Mouse (Mus musculus): ENCODE measurements around the gene Wfdc2. TPM values are rescaled to one million over a fixed set of nuclear protein-coding genes. Genes with fewer than 3 reads are reported as not detected.
"Not testable (repeated sequence)": the region's sequence is repeated elsewhere in the genome, so short reads cannot be mapped to it uniquely, and the experiment has no call there.

Wfdc2 gene
- polyA plus RNA-seq, 1 experiment from 2014 or later, result 2.2 TPM

DNA sequence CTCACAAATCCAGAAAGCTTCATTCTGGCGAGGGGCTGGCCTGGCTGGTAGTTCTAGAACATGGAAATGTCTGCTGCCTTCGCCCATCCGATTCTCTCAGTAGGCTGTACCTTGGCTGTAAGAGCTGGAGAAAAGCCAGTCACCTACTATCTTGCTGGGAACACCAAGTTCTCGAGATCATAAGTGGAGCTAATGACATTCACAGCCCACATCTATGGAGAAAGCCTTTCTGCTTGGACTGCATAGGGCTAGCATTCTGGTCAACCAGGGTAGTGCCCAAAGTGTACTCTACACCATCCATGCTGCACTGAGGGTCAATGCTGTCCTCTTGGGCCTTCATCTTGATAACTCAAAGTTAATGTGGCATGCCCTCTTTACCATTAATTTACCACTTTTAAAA, 31.3 kb downstream of the Wfdc2 start, which contains the start of gene Eppin:
Gene Eppin, minus strand, starts transcription at position 101 of the 400 bp plus-strand sequence.
- no peak within 1 kb of the TSS for H3K4me3 ChIP-seq
- H3K9ac ChIP-seq, result no peak within 1 kb of the TSS
- H3K36me3 ChIP-seq, result no peaks in the 10 kb centered on the region
- H3K27ac ChIP-seq (replicated peaks), result no peak within 1 kb of the TSS
- H3K4me1 ChIP-seq (replicated peaks), result 0 out of 2 replicates have a peak, but pooled peaks cover 3% of the 10 kb centered on the region
- no peaks in the 10 kb centered on the region for H3K9me3 ChIP-seq
- 86% methylated on average over 4 of the region's 4 CpGs for WGBS
- no peaks in the 10 kb centered on the region for H3K27me3 ChIP-seq
- no peak within 1 kb of the TSS for H3K4me2 ChIP-seq
- ATAC-seq (ENCODE audit: low read depth), result no peak

DNA sequence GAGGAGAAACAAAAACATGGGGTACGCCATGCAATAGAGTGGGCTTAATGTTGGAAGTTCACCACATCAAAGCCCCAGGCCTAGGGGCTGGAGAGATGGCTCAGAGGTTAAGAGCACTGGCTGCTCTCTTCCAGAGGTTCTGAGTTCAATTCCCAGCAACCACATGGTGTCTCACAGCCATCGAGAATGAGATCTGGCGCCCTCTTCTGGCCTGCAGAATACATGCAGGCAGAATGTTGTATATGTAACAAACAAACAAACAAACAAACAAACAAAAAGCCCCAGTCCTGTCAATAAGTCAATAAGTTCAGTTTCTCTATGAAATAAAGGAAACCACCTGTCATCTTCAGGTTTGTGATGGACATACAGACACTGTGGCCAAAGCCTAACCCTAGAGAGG, 38.0 kb downstream of the Wfdc2 start:
- Histone ChIP-seq H3K4me2 (no peak overlapping the region), H3K27ac (replicated peaks) (no peak overlapping the region), H3K27me3 (no peaks in the 10 kb centered on the region), H3K36me3 (no peaks in the 10 kb centered on the region), H3K9me3 (no peaks in the 10 kb centered on the region), H3K4me3 (no peak overlapping the region), H3K9ac (no peak overlapping the region), H3K4me1 (replicated peaks) (no peaks in the 10 kb centered on the region)
- no peak for ATAC-seq (ENCODE audit: low read depth)
- WGBS, result 65% methylated on average over 3 of the region's 3 CpGs

DNA sequence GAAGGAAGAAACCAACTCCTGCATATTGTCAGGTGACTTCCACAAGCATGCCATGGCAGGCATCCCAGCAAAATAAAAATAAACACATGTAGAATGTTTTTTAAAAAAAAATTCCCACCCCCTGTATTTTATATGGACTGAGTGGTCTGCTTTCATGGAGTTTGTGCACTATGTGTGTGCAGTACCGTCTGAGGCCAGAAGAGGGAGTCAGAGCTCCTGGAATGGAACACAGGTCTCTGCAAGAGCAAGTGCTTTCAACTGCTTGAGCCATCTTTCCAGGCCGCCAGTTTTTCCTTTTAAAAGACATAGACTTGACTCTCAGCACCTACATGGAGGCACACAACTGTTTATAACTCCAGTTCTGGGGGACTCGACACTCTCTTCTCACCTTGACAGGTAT, 41.3 kb downstream of the Wfdc2 start:
- H3K9me3 ChIP-seq, result no peaks in the 10 kb centered on the region
- H3K9ac ChIP-seq, result no peak overlapping the region
- no peak for ATAC-seq (ENCODE audit: low read depth)
- 94% methylated on average over 3 of the region's 3 CpGs for WGBS
- H3K4me3 ChIP-seq, result no peak overlapping the region
- no peaks in the 10 kb centered on the region for H3K36me3 ChIP-seq
- H3K27me3 ChIP-seq, result no peaks in the 10 kb centered on the region
- H3K4me1 ChIP-seq (replicated peaks), result no peaks in the 10 kb centered on the region
- no peak overlapping the region for H3K4me2 ChIP-seq
- no peak overlapping the region for H3K27ac ChIP-seq (replicated peaks)

- H3K36me3 ChIP-seq, result no peaks in the 10 kb centered on the region
- WGBS, result 90% methylated on average over 8 of the region's 8 CpGs
- no peaks in the 10 kb centered on the region for H3K27me3 ChIP-seq
- H3K9ac ChIP-seq, result no peak overlapping the region
- H3K9me3 ChIP-seq, result no peaks in the 10 kb centered on the region
- H3K4me3 ChIP-seq, result no peak overlapping the region
- no peak overlapping the region for H3K4me2 ChIP-seq
- no peaks in the 10 kb centered on the region for H3K4me1 ChIP-seq (replicated peaks)
- no peak overlapping the region for H3K27ac ChIP-seq (replicated peaks)
- ATAC-seq (ENCODE audit: low read depth), result no peak
Observed at GRCm38 (mm10) chr2:164604411-164604810, 42.2 kb downstream of the Wfdc2 start.

DNA sequence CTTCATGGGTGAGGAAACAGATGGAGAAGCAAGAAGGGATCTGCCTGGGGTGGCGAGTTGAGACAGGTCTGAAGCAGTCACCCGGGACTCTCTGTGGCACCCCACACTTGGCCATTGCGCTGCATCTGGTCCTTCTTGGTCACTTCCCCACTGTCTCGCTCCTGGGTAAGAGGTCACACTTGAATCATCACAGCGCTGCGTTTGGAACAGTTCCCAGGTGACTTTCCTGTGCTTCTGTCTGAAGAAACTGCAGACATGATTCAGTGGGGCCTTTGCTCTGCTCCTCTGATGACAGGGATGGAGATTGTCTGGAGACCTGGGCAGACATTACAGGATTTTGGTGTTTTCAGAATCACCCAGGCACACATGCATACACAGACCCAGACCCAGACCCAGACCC, 46.6 kb downstream of the Wfdc2 start:
- WGBS, result 81% methylated on average over 6 of the region's 6 CpGs
- H3K9ac ChIP-seq, result no peak overlapping the region
- H3K4me2 ChIP-seq, result no peak overlapping the region
- no peaks in the 10 kb centered on the region for H3K27me3 ChIP-seq
- H3K36me3 ChIP-seq, result no peaks in the 10 kb centered on the region
- no peak for ATAC-seq (ENCODE audit: low read depth)
- no peaks in the 10 kb centered on the region for H3K9me3 ChIP-seq
- no peak overlapping the region for H3K27ac ChIP-seq (replicated peaks)
- no peaks in the 10 kb centered on the region for H3K4me1 ChIP-seq (replicated peaks)
- H3K4me3 ChIP-seq, result no peak overlapping the region

DNA sequence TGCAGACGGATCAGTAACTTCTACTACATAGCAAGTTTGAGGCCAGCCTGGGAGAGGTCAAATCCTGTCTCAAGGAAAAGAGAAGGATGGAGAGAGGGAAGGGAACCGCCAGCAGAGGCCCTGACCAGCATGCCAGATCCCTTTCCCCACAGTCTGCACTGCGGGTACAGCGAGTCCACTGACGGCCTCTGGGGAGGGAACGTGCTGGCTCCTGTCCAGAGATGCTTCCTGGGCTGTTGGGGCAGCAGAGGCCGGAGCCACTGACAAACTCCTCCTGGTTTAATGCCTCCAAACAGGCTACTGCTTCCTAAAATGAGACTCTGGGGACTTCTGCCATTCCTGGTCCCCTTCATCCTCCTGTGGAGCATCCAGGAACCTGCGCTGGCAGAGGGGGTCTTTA, 51.3 kb downstream of the Wfdc2 start, which contains the start of the genes Wfdc6b and Wfdc8:
Gene Wfdc6b, plus strand, starts transcription at position 52 of the 400 bp plus-strand sequence.
Gene Wfdc8, minus strand, starts transcription at position 156 of the 400 bp plus-strand sequence.
- not testable (repeated sequence) for H3K27ac ChIP-seq (replicated peaks); H3K4me2 ChIP-seq; H3K9me3 ChIP-seq; H3K36me3 ChIP-seq; H3K9ac ChIP-seq; H3K4me1 ChIP-seq (replicated peaks); ATAC-seq (ENCODE audit: low read depth); H3K4me3 ChIP-seq; H3K27me3 ChIP-seq
- WGBS, result 59% methylated on average over 8 of the region's 8 CpGs

DNA sequence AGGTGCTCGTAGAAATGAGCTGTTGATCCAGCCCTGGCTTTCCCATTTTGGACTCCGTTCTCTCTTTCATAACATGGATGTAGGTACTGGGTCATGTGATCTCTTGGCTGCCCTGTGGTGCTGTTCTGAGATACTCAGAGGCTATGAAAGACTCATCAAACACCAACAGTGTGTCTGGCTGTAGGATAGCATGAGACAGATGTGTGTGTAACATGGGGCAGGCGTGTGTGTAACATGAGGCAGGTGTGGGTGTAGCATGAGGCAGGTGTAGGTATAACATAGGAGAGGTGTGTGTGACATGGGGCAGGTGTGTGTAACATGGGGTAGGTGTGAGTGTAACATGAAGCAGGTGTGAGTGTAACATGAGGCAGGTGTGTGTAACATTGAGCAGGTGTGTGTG, 53.2 kb downstream of the Wfdc2 start:
- H3K4me3 ChIP-seq, result no peak overlapping the region
- no peaks in the 10 kb centered on the region for H3K27me3 ChIP-seq
- no peaks in the 10 kb centered on the region for H3K36me3 ChIP-seq
- no peak overlapping the region for H3K4me2 ChIP-seq
- H3K27ac ChIP-seq (replicated peaks), result no peak overlapping the region
- no peak overlapping the region for H3K9ac ChIP-seq
- WGBS, result 91% methylated on average over 3 of the region's 3 CpGs
- no peaks in the 10 kb centered on the region for H3K4me1 ChIP-seq (replicated peaks)
- H3K9me3 ChIP-seq, result no peaks in the 10 kb centered on the region
- ATAC-seq (ENCODE audit: low read depth), result no peak

Other genes starting within 250 kb of the Wfdc2 start
- not detected in 2 replicates for gene Svs6, start 245.7 kb upstream of the Wfdc2 start, polyA plus RNA-seq (2015; fragmentation: Nextera tagmentation; extraction: Ambion mirVana)
- gene Svs5, start 229.7 kb upstream of the Wfdc2 start, polyA plus RNA-seq (2015; fragmentation: Nextera tagmentation; extraction: Ambion mirVana), result not detected in 2 replicates
- gene Slpi, start 173.3 kb upstream of the Wfdc2 start, polyA plus RNA-seq (2015; fragmentation: Nextera tagmentation; extraction: Ambion mirVana), result 0.75 TPM in 1 of 2 replicates, not detected in the other
- 0.08 and 0.10 TPM in 2 replicates for gene Rbpjl, start 159.3 kb upstream of the Wfdc2 start, polyA plus RNA-seq (2015; fragmentation: Nextera tagmentation; extraction: Ambion mirVana)
- gene Matn4, start 157.3 kb upstream of the Wfdc2 start, polyA plus RNA-seq (2015; fragmentation: Nextera tagmentation; extraction: Ambion mirVana), result 7.3 and 13.2 TPM in 2 replicates
- 9.4 and 12.1 TPM in 2 replicates for gene Sdc4, start 118.5 kb upstream of the Wfdc2 start, polyA plus RNA-seq (2015; fragmentation: Nextera tagmentation; extraction: Ambion mirVana)
- gene Sys1, start 105.4 kb upstream of the Wfdc2 start, polyA plus RNA-seq (2015; fragmentation: Nextera tagmentation; extraction: Ambion mirVana), result 71.2 and 77.5 TPM in 2 replicates
- gene Gm20458, start 101.4 kb upstream of the Wfdc2 start, polyA plus RNA-seq (2015; fragmentation: Nextera tagmentation; extraction: Ambion mirVana), result 3.3 and 7.7 TPM in 2 replicates
- not detected in 2 replicates for gene Trp53tg5, start 88.7 kb upstream of the Wfdc2 start, polyA plus RNA-seq (2015; fragmentation: Nextera tagmentation; extraction: Ambion mirVana)
- 10.3 and 11.9 TPM in 2 replicates for gene Dbndd2, start 76.3 kb upstream of the Wfdc2 start, polyA plus RNA-seq (2015; fragmentation: Nextera tagmentation; extraction: Ambion mirVana)
- 69.1 and 71.8 TPM in 2 replicates for gene Pigt, start 64.9 kb upstream of the Wfdc2 start, polyA plus RNA-seq (2015; fragmentation: Nextera tagmentation; extraction: Ambion mirVana)
- gene Spint3, start 11.0 kb downstream of the Wfdc2 start, polyA plus RNA-seq (2015; fragmentation: Nextera tagmentation; extraction: Ambion mirVana), result not detected in 2 replicates
- gene Wfdc6a, start 23.0 kb downstream of the Wfdc2 start, polyA plus RNA-seq (2015; fragmentation: Nextera tagmentation; extraction: Ambion mirVana), result not detected in 2 replicates
- gene Eppin, start 31.2 kb downstream of the Wfdc2 start, polyA plus RNA-seq (2015; fragmentation: Nextera tagmentation; extraction: Ambion mirVana), result not detected in 2 replicates
- gene Wfdc6b, start 51.1 kb downstream of the Wfdc2 start, polyA plus RNA-seq (2015; fragmentation: Nextera tagmentation; extraction: Ambion mirVana), result not detected in 2 replicates
- gene Wfdc8, start 51.2 kb downstream of the Wfdc2 start, polyA plus RNA-seq (2015; fragmentation: Nextera tagmentation; extraction: Ambion mirVana), result not detected in 2 replicates
- gene Wfdc16, start 76.4 kb downstream of the Wfdc2 start, polyA plus RNA-seq (2015; fragmentation: Nextera tagmentation; extraction: Ambion mirVana), result not detected in 2 replicates
- gene Wfdc10, start 93.6 kb downstream of the Wfdc2 start, polyA plus RNA-seq (2015; fragmentation: Nextera tagmentation; extraction: Ambion mirVana), result not detected in 2 replicates
- gene Wfdc9, start 94.2 kb downstream of the Wfdc2 start, polyA plus RNA-seq (2015; fragmentation: Nextera tagmentation; extraction: Ambion mirVana), result not detected in 2 replicates
- gene Wfdc11, start 111.7 kb downstream of the Wfdc2 start, polyA plus RNA-seq (2015; fragmentation: Nextera tagmentation; extraction: Ambion mirVana), result not detected in 2 replicates
- not detected in 2 replicates for gene Wfdc13, start 122.7 kb downstream of the Wfdc2 start, polyA plus RNA-seq (2015; fragmentation: Nextera tagmentation; extraction: Ambion mirVana)
- gene Spint4, start 136.1 kb downstream of the Wfdc2 start, polyA plus RNA-seq (2015; fragmentation: Nextera tagmentation; extraction: Ambion mirVana), result not detected in 2 replicates
- not detected in 2 replicates for gene Spint5, start 152.9 kb downstream of the Wfdc2 start, polyA plus RNA-seq (2015; fragmentation: Nextera tagmentation; extraction: Ambion mirVana)
- gene Wfdc3, start 183.5 kb downstream of the Wfdc2 start, polyA plus RNA-seq (2015; fragmentation: Nextera tagmentation; extraction: Ambion mirVana), result 1.0 and 1.2 TPM in 2 replicates
- gene Dnttip1, start 183.6 kb downstream of the Wfdc2 start, polyA plus RNA-seq (2015; fragmentation: Nextera tagmentation; extraction: Ambion mirVana), result 67.1 and 71.4 TPM in 2 replicates
- 80.8 and 108 TPM in 2 replicates for gene Ube2c, start 207.5 kb downstream of the Wfdc2 start, polyA plus RNA-seq (2015; fragmentation: Nextera tagmentation; extraction: Ambion mirVana)
- gene Tnnc2, start 217.6 kb downstream of the Wfdc2 start, polyA plus RNA-seq (2015; fragmentation: Nextera tagmentation; extraction: Ambion mirVana), result 9.3 and 25.7 TPM in 2 replicates
- gene Snx21, start 223.4 kb downstream of the Wfdc2 start, polyA plus RNA-seq (2015; fragmentation: Nextera tagmentation; extraction: Ambion mirVana), result 17.1 and 22.9 TPM in 2 replicates
- 20.3 and 21.5 TPM in 2 replicates for gene Acot8, start 242.5 kb downstream of the Wfdc2 start, polyA plus RNA-seq (2015; fragmentation: Nextera tagmentation; extraction: Ambion mirVana)
- 14.2 and 16.7 TPM in 2 replicates for gene Zswim3, start 242.7 kb downstream of the Wfdc2 start, polyA plus RNA-seq (2015; fragmentation: Nextera tagmentation; extraction: Ambion mirVana)